Mouse (Mus musculus) lung, postnatal 10 days (tissue): ENCODE results near the gene Cda.

Source experiments
- DNase-seq: peaks from one replicate; pipeline ENCODE4 v3.0.0; 2021

Cda gene

GRCm38 (mm10) chr4:138367641-138368497, at the start of gene Cda:
Cda (minus strand) TSS chr4:138367992.
- DNase-seq: peak; percentile 94

GRCm38 (mm10) chr4:138416414-138416813, 48.6 kb upstream of the Cda start:
- no peak for DNase-seq

GRCm38 (mm10) chr4:138415991-138416390, 48.2 kb upstream of the Cda start:
- DNase-seq: peak; percentile 36

GRCm38 (mm10) chr4:138414725-138415124, 46.9 kb upstream of the Cda start:
- DNase-seq: peak; percentile 50

GRCm38 (mm10) chr4:138411504-138412121, 43.8 kb upstream of the Cda start:
- DNase-seq: no peak

- DNase-seq: no peak
These were observed 43.2 kb upstream of the Cda start for GRCm38 (mm10) chr4:138411011-138411410.

GRCm38 (mm10) chr4:138407479-138408194, 39.8 kb upstream of the Cda start:
- DNase-seq: no peak

- peak; percentile 50 for DNase-seq
These were observed 37.0 kb upstream of the Cda start for GRCm38 (mm10) chr4:138404806-138405205.

GRCm38 (mm10) chr4:138396711-138397110, 28.9 kb upstream of the Cda start:
- DNase-seq: no peak

GRCm38 (mm10) chr4:138395971-138396645, 28.3 kb upstream of the Cda start, which contains the start of gene Fam43b:
Fam43b (minus strand) TSS chr4:138396528.
- DNase-seq: peak; percentile 43

- no peak for DNase-seq
These were observed 27.5 kb upstream of the Cda start for GRCm38 (mm10) chr4:138395087-138395970.

- DNase-seq: no peak
These were observed 25.9 kb upstream of the Cda start for GRCm38 (mm10) chr4:138393703-138394102.

GRCm38 (mm10) chr4:138383789-138384188, 16.0 kb upstream of the Cda start:
- no peak for DNase-seq

GRCm38 (mm10) chr4:138382462-138382861, 14.7 kb upstream of the Cda start:
- no peak for DNase-seq

- DNase-seq: no peak
These were observed 12.4 kb upstream of the Cda start for GRCm38 (mm10) chr4:138380132-138380689.

- DNase-seq: peak; percentile 87
These were observed 11.5 kb upstream of the Cda start for GRCm38 (mm10) chr4:138379091-138379840.

- peak; percentile 72 for DNase-seq
These were observed 9.7 kb upstream of the Cda start for GRCm38 (mm10) chr4:138377526-138377925.

GRCm38 (mm10) chr4:138375117-138375516, 7.3 kb upstream of the Cda start:
- no peak for DNase-seq

- no peak for DNase-seq
These were observed 3.3 kb upstream of the Cda start for GRCm38 (mm10) chr4:138370996-138371516.

- DNase-seq: peak; percentile 37
These were observed 887 bp upstream of the Cda start for GRCm38 (mm10) chr4:138368498-138369260.
